Mouse (Mus musculus) hindbrain, embryonic 16.5 days (tissue): ENCODE results near the gene Gm266. TPM values are rescaled to one million over a fixed set of nuclear protein-coding genes. Genes with fewer than 3 reads are reported as not detected.

Experiments
- ATAC-seq: fragments of 200-750 bp; cut with Nextera tagmentation; 2 replicates; pipeline ENCODE4 v1.8.0; 2017; ENCODE audit warnings: moderate TSS enrichment, moderate library complexity
- H3K27ac ChIP-seq: fragments of 300-500 bp; sonication (generic); 2 replicates; pipeline ENCODE4 v1.5.1; 2014; ENCODE audit warnings: low read depth, mild to moderate bottlenecking, control low read depth, low read length, moderate library complexity
- H3K27me3 ChIP-seq: fragments of 300-500 bp; sonication (generic); replicated peaks from 2 replicates; pipeline ENCODE4 v1.6.1; 2014; ENCODE audit warnings: low read length; ENCODE audit not compliant: control insufficient read depth, insufficient read depth
- H3K36me3 ChIP-seq: fragments of 300-500 bp; sonication (generic); 2 replicates; pipeline ENCODE4 v1.6.1; 2014; ENCODE audit warnings: mild to moderate bottlenecking, low read length, moderate library complexity, mixed read lengths; ENCODE audit not compliant: control insufficient read depth, insufficient read depth
- H3K4me1 ChIP-seq: fragments of 300-500 bp; sonication (generic); 2 replicates; pipeline ENCODE4 v1.6.1; 2014; ENCODE audit warnings: low read depth, low read length; ENCODE audit not compliant: control insufficient read depth, insufficient read depth
- H3K4me2 ChIP-seq: fragments of 300-500 bp; sonication (generic); 2 replicates; pipeline ENCODE4 v1.6.1; 2014; ENCODE audit warnings: mild to moderate bottlenecking, low read length, control low read depth, moderate library complexity
- H3K4me3 ChIP-seq: fragments of 300-500 bp; sonication (generic); 2 replicates; pipeline ENCODE4 v1.5.1; 2014; ENCODE audit warnings: mild to moderate bottlenecking, low read length, control low read depth, moderate library complexity
- H3K9ac ChIP-seq: fragments of 300-500 bp; sonication (generic); 2 replicates; pipeline ENCODE4 v1.6.1; 2014; ENCODE audit warnings: low read depth, mild to moderate bottlenecking, control low read depth, low read length, moderate library complexity
- H3K9me3 ChIP-seq: fragments of 300-500 bp; sonication (generic); 2 replicates; pipeline ENCODE4 v1.6.1; 2014; ENCODE audit warnings: mild to moderate bottlenecking, low read length, moderate library complexity; ENCODE audit not compliant: control insufficient read depth
- WGBS: fragments of 180-500 bp; shearing (Covaris S2); extraction: QIAGEN DNeasy Blood & Tissue Kit; methylation state at CpG from one replicate; pipeline ENCODE4 v1.1.7; 2014; 5-methylcytosine and 5-hydroxymethylcytosine counted together
- polyA plus RNA-seq: library from polyadenylated mRNA; unstranded; fragments of >200 nt; fragmentation: Nextera tagmentation; extraction: Ambion mirVana; gene quantifications from 2 replicates; pipeline ENCODE4 v1.2.1, GENCODE M21; 2015

The Gm266 gene
- polyA plus RNA-seq, 1 experiment from 2014 or later = 5.0 TPM

DNA sequence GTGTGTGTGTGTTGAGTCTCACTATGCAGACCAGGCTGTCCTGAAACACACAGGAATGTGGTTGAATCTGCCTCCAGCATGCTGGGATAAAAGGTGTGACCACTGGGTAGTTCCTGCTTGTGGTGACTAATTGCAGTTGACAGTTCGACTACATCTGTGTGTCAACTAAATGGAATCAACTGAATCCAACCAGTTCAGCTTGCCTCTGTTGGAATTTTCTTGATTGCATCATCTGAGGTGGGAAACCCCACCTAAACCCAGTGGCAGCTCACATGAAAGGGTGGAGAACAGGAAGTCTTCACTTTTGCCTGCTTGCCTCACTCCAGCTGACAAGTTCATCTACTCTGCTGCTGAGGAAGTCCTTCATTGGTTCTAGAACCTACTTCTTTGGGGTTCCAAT lies 14.5 kb downstream of the Gm266 start:
- 76% methylated on average over 1 of the region's 1 CpGs for WGBS
- Histone ChIP-seq H3K4me3 (no peak overlapping the region), H3K4me2 (no peak overlapping the region), H3K9me3 (no peaks in the 10 kb centered on the region), H3K27me3 (no peaks in the 10 kb centered on the region), H3K36me3 (no peaks in the 10 kb centered on the region), H3K9ac (no peak overlapping the region), H3K27ac (no peak overlapping the region), H3K4me1 (peaks cover 4% of the 10 kb centered on the region; the same call in 1 of the 2 replicates)
- ATAC-seq = no peak

DNA sequence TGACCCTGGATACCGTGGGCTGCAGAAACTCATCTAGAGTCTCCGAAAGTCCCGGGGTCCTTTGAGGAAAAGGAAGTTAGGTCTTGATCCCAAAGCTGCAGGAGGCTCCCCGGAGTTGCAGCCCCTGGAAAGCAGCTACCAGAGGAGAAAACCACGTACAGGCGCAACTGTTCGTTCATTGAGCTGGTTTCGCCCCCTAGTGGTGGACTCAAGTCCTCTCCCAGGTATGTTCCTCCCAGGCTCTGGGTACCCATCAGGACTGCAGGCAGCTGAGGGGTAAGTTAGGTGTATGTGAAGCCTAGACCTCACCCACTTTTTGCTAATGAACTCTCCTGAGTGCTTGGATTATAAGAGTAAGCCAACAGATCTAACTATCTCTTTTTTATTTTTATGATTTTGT lies 16.1 kb downstream of the Gm266 start:
- Histone ChIP-seq H3K9ac (no peak overlapping the region), H3K4me2 (no peak overlapping the region), H3K4me3 (no peak overlapping the region), H3K27me3 (no peaks in the 10 kb centered on the region), H3K4me1 (no peaks in the 10 kb centered on the region), H3K27ac (no peak overlapping the region), H3K36me3 (no peaks in the 10 kb centered on the region), H3K9me3 (no peaks in the 10 kb centered on the region)
- WGBS = 9% methylated on average over 8 of the region's 8 CpGs
- no peak for ATAC-seq

DNA sequence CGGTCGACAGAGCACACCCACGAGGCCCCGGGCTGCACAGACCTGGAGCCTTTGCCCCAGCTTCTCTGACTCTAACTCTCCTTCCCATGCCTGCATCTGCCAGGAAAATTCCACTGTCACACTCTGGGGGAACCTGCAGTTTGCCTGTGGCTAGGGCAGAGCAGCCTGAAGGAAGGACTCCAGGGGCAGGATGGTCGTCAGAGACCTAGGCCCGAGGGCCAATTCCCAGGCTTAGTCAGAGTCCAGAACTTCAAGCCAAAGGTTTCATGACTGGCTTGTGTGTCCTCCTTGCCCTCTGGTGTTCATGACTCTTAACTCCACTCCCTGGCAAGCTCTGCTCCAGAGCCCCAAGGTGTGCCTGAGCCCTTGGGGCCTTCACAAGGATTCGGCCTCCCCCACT lies 17.4 kb downstream of the Gm266 start:
- no peaks in the 10 kb centered on the region for H3K27me3 ChIP-seq
- no peak overlapping the region for H3K9ac ChIP-seq
- no peak for ATAC-seq

DNA sequence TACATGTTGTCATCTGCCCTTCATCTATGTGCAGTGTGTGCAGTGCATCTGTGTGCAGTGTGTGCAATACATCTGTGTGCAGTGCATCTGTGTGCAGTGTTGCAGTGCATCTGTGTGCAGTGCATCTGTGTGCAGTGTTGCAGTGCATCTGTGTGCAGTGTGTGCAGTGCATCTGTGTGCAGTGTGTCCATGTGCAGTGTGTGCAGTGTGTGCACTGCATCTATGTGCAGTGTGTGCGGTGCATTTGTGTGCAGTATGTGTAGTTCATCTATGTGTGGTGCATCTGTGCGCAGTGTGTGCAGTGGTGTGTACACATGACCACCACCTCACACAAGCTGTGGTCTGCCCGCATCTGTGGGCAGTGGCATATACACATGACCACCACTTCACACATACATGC lies 19.3 kb downstream of the Gm266 start:
- no peak for ATAC-seq
- Histone ChIP-seq H3K27me3 (no peaks in the 10 kb centered on the region), H3K27ac (no peak overlapping the region), H3K4me1 (no peaks in the 10 kb centered on the region), H3K9me3 (no peaks in the 10 kb centered on the region), H3K4me2 (no peak overlapping the region), H3K4me3 (no peak overlapping the region), H3K36me3 (no peaks in the 10 kb centered on the region), H3K9ac (no peak overlapping the region)
- 94% methylated on average over 3 of the region's 3 CpGs for WGBS

More for the DNA sequence above, 17.4 kb downstream of the Gm266 start:
- no peaks in the 10 kb centered on the region for H3K36me3 ChIP-seq
- WGBS = 67% methylated on average over 7 of the region's 7 CpGs
- no peaks in the 10 kb centered on the region for H3K4me1 ChIP-seq
- H3K4me3 ChIP-seq = no peak overlapping the region
- H3K9me3 ChIP-seq = no peaks in the 10 kb centered on the region
- H3K27ac ChIP-seq = no peak overlapping the region
- H3K4me2 ChIP-seq = no peak overlapping the region

DNA sequence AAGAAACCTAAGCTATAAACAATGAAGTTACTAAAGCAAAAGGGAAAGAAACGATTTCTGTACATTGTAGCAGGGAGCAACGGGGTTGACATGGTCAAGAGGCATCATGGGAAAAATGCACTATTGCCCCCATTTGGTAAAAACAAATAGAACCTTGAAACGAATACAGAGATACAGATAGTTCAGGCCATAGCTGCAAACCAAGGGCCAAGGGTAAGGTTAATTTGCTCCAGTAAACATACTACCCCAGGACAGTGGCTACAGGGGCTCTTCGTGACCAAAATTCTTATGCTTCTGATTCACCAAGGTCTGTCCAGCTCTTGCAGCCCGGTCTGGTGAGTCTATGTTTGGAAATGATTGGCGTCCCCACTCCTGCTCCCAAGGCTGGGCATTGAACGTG lies 22.1 kb downstream of the Gm266 start:
- no peaks in the 10 kb centered on the region for H3K27me3 ChIP-seq
- no peak overlapping the region for H3K9ac ChIP-seq
- no peaks in the 10 kb centered on the region for H3K9me3 ChIP-seq
- no peaks in the 10 kb centered on the region for H3K36me3 ChIP-seq
- no peaks in the 10 kb centered on the region for H3K4me1 ChIP-seq
- no peak overlapping the region for H3K4me3 ChIP-seq
- H3K27ac ChIP-seq = no peak overlapping the region
- no peak for ATAC-seq
- no peak overlapping the region for H3K4me2 ChIP-seq
- WGBS = 83% methylated on average over 7 of the region's 7 CpGs

DNA sequence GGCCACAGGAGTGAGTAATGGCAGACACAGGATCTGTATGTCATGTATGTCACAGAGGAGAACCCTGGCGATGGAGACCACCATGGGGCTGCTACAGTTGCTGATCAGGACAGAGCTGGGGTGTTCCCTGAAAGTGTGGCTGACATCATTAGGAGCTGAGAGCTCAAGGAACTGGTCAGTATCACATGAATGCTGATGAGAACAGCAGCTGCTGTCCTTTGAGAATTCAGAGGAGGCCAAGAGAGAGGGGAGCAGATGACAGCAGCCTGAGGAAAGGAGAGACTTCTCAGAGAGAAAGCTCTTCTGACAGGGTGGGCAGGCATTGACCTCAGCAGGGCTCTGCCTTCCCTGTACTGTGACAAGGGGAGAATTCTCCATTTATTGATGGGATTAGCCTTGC lies 27.9 kb downstream of the Gm266 start:
- no peak overlapping the region for H3K9ac ChIP-seq
- no peaks in the 10 kb centered on the region for H3K36me3 ChIP-seq
- WGBS = 96% methylated on average over 1 of the region's 1 CpGs
- ATAC-seq = no peak
- no peak overlapping the region for H3K4me3 ChIP-seq
- H3K4me1 ChIP-seq = no peaks in the 10 kb centered on the region
- no peaks in the 10 kb centered on the region; the same call in none of the 2 replicates for H3K27me3 ChIP-seq
- H3K27ac ChIP-seq = no peak overlapping the region
- H3K4me2 ChIP-seq = no peak overlapping the region
- no peaks in the 10 kb centered on the region for H3K9me3 ChIP-seq

DNA sequence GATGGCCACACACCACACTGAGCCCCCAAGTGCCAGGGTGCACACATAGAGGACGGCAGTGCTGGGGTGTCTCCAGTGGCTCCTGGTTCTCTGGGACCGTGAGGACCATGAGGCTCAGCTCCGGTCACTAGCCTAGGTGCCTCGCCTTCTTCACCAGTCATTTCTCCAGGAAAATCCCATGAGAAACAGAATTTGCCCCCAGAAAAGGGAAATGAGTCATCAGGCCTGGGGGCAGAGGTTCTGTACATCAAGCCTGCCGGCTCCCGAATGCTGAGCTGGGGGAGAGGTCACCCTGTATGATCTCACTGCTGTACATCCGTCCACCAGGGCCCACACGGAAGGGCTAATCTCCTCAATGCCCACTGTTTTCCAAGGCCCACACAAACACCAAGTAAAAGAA lies 29.8 kb downstream of the Gm266 start:
- Histone ChIP-seq H3K4me1 (no peaks in the 10 kb centered on the region), H3K27me3 (peaks cover 3% of the 10 kb centered on the region)
- 67% methylated on average over 8 of the region's 8 CpGs for WGBS

DNA sequence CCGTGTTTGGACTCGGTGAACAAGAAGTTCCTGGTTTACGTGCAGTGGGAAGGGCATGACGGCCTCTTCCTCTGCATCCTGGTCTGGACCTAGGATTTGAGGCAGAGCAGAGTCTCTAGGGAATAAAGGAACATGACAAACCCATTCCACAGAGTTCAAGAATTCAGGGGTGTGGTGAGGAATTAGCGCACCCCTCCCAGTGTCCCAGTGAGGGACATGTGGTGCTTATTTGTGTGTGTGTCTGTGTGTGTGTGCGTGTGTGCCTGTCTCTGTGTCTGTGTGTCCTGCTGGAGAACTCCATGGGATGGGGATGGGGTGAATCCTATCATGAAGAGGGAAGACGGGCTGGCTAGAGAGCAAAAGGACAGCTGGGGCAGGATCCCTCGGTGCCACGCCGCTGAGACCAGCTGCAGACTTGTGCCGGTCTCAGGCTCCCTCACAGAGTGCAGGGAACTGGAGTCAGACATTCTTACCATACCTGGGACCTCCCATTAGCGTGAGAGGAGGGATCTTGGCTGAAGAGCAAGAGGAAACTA lies 30.2 kb downstream of the Gm266 start:
- no peak overlapping the region for H3K4me3 ChIP-seq
- H3K27ac ChIP-seq = no peak overlapping the region
- H3K4me1 ChIP-seq = no peaks in the 10 kb centered on the region
- no peaks in the 10 kb centered on the region for H3K36me3 ChIP-seq
- H3K9ac ChIP-seq = no peak overlapping the region
- H3K4me2 ChIP-seq = no peak overlapping the region
- H3K9me3 ChIP-seq = no peaks in the 10 kb centered on the region
- no peak for ATAC-seq
- WGBS = 81% methylated on average over 12 of the region's 12 CpGs
- H3K27me3 ChIP-seq = peaks cover 8% of the 10 kb centered on the region

More for the DNA sequence above, 29.8 kb downstream of the Gm266 start:
- no peak for ATAC-seq
- Histone ChIP-seq H3K9me3 (no peaks in the 10 kb centered on the region), H3K27ac (no peak overlapping the region), H3K36me3 (no peaks in the 10 kb centered on the region), H3K4me2 (no peak overlapping the region), H3K9ac (no peak overlapping the region), H3K4me3 (no peak overlapping the region)

DNA sequence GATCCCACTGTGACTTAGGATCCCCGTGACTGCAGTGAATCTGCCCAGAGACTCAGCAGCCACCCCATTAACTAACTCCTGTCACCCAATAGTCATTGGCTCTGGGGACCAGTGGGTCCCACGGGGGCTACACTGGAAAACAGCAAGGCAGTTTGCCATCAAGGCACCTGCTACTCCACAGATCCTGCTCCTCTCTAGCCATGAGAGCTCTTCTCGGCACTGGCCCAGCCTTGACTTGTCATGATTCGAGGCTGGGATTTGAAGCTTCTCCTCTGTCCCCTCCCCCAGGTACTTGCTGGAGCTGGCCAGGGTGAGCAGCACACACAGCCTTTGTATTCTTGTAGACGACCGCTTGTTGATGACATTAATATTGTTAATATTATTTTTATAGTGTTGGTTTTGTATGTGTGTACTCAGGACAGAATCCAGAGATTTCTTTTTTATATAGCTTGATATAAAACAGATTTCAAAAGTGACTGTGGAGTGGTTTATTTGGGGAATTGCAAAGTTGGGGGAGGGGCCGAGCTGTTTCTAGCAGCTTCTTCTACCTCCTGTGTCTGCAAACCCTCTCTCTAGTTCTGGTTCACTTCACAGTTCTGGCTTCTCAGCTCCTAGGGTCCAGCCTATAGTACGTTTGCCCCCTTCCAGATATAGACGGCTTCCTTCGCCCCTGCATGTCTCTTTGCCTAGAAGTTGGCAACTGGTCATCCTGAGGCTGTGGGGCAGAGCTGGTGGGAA lies 30.9 kb downstream of the Gm266 start:
- WGBS = 66% methylated on average over 10 of the region's 10 CpGs
- ATAC-seq = no peak
- H3K4me1 ChIP-seq = no peaks in the 10 kb centered on the region
- H3K4me3 ChIP-seq = no peak overlapping the region
- H3K9me3 ChIP-seq = no peaks in the 10 kb centered on the region
- no peaks in the 10 kb centered on the region for H3K36me3 ChIP-seq
- peaks cover 14% of the 10 kb centered on the region for H3K27me3 ChIP-seq
- H3K9ac ChIP-seq = no peak overlapping the region
- H3K4me2 ChIP-seq = no peak overlapping the region
- no peak overlapping the region for H3K27ac ChIP-seq
